Mouse (Mus musculus): ENCODE measurements around the gene D17H6S53E.

- TF ChIP-seq GATA1 (IDR thresholded peaks at IDR 0.05; ENCODE audit: borderline replicate concordance, low read length): no peak
- TF ChIP-seq FLI1 (IDR thresholded peaks at IDR 0.05; ENCODE audit: low read length): no peak
These were observed 49.8 kb downstream of the D17H6S53E start, which contains the start of gene Aif1 for GRCm38 (mm10) chr17:35175968-35176367.
